Comparison of ENCODE assay signal across 18 mouse cellular contexts in genomic region chr16:49796954-49797353, GRCm38 (mm10). TPM values are rescaled to one million over a fixed set of nuclear protein-coding genes. Genes with fewer than 3 reads are reported as not detected.
A peak's percentile ranks its signal among the peaks of the same experiment; 100 is the strongest.
DNase-seq lines count a peak whose midpoint lies in the region; ATAC-seq and TF ChIP-seq lines count a peak whose summit lies in the region.
"Had no signal": no experiment of that assay in that cellular context is flagged by ENCODE, and none has a peak within 500 bp of the region (broad histone marks: within the 10 kb centered on the region; RNA-seq: fewer than 3 reads in every experiment).

No protein-coding gene starts in this region.

- peaks cover 87% of the 10 kb centered on the region for H3K4me1 ChIP-seq in liver, embryonic 12.5 days
- H3K4me1 ChIP-seq: forebrain, embryonic 12.5 days; hindbrain, embryonic 13.5 days had no signal

- H3K9me3 ChIP-seq in liver, embryonic 12.5 days (replicated peaks): no peaks in the 10 kb centered on the region
- H3K9me3 ChIP-seq: embryonic facial prominence, embryonic 12.5 days; forebrain, embryonic 12.5 days; hindbrain, embryonic 13.5 days had no signal

- no peak overlapping the region for H3K4me3 ChIP-seq in liver, embryonic 12.5 days
- H3K4me3 ChIP-seq in left cerebral cortex, adult 2 months: no peak overlapping the region
- H3K4me3 ChIP-seq: embryonic facial prominence, embryonic 12.5 days; forebrain, embryonic 12.5 days; hindbrain, embryonic 13.5 days had no signal

- WGBS in liver, embryonic 12.5 days (ENCODE audit: insufficient replicate concordance): 74% methylated on average over 2 of the region's 2 CpGs

- H3K27me3 ChIP-seq in liver, embryonic 12.5 days (replicated peaks): no peaks in the 10 kb centered on the region
- H3K27me3 ChIP-seq: embryonic facial prominence, embryonic 12.5 days; forebrain, embryonic 12.5 days; hindbrain, embryonic 13.5 days had no signal

- 0 out of 2 replicates have a peak overlapping the region, but pooled peaks have one; percentile 25 for H3K9ac ChIP-seq in liver, embryonic 12.5 days
- H3K9ac ChIP-seq: embryonic facial prominence, embryonic 12.5 days; forebrain, embryonic 12.5 days; forebrain, postnatal 0 days; hindbrain, embryonic 13.5 days had no signal

- no peak for ATAC-seq in liver, embryonic 12.5 days
- ATAC-seq in erythroblast, adult 5-6 weeks (replicated peaks; ENCODE audit: low FRiP score, poor library complexity, severe bottlenecking): no peak
- ATAC-seq: forebrain, postnatal 0 days; hindbrain, postnatal 0 days; intestine, embryonic 16.5 days had no signal

- H3K27ac ChIP-seq in liver, embryonic 12.5 days: peak overlapping the region; percentile 74
- H3K27ac ChIP-seq in left cerebral cortex, adult 2 months: no peak overlapping the region
- H3K27ac ChIP-seq: embryonic facial prominence, embryonic 12.5 days; forebrain, embryonic 12.5 days; hindbrain, embryonic 13.5 days; hindbrain, postnatal 0 days had no signal

- no peak for DNase-seq in liver
- DNase-seq in CD4-positive, CD25-positive, alpha-beta regulatory T cell, adult 2 months (ENCODE audit: low read depth, low spot score): peak; percentile 77
- DNase-seq in induced T-regulatory cell, adult 2 months (ENCODE audit: low read depth): peak; percentile 84
- DNase-seq in naive thymus-derived CD4-positive, alpha-beta T cell, adult 2 months (ENCODE audit: low read depth): peak; percentile 63
- DNase-seq in cerebellum, postnatal 36 days: no peak
- no peak for DNase-seq in left cerebral cortex, adult 2 months (ENCODE audit: extremely low spot score in 1 of 2, low spot score in 2 of 2)
- DNase-seq: cerebellum, adult 2 months; cerebellum, postnatal 14 days; forebrain, postnatal 0 days; gastrocnemius, postnatal 25 days; heart, postnatal 14 days had no signal

- H3K4me2 ChIP-seq in liver, embryonic 12.5 days: no peak overlapping the region
- H3K4me2 ChIP-seq: embryonic facial prominence, embryonic 12.5 days; forebrain, embryonic 12.5 days; hindbrain, embryonic 13.5 days had no signal

- intact Hi-C loops in left cerebral cortex, adult 2 months (cut with DNase I): no loop called here

- no peak for TF ChIP-seq CTCF in left cerebral cortex, adult 2 months (IDR thresholded peaks at IDR 0.05)

- H3K36me3 ChIP-seq in liver, embryonic 12.5 days: no peaks in the 10 kb centered on the region
- H3K36me3 ChIP-seq: embryonic facial prominence, embryonic 12.5 days; forebrain, embryonic 12.5 days; hindbrain, embryonic 13.5 days had no signal

RNA-seq across cellular contexts. Expression of gene Cd47, which starts 3.4 kb away (rescaled TPM):
- polyA plus RNA-seq in liver, embryonic 12.5 days (2016; fragmentation: Nextera tagmentation; extraction: Ambion mirVana): 308 and 327 TPM in 2 replicates
- total RNA-seq in erythroblast, adult 5-6 weeks (2015; ENCODE audit: low replicate concordance): 738 and 836 TPM in 2 replicates
- total RNA-seq in erythroblast, adult 5-6 weeks (2017; ENCODE audit: low replicate concordance): 851 and 940 TPM in 2 replicates
- 100 to 1,000 TPM; 217 to 235 TPM for total RNA-seq in left cerebral cortex, adult 2 months (2021)

Comparison
In these comparisons a context has a peak if more than half of its experiments do, and no peak if none do; other contexts are left out.
1. DNase-seq: peak in CD4-positive, CD25-positive, alpha-beta regulatory T cell, adult 2 months (single experiment), induced T-regulatory cell, adult 2 months (single experiment) and naive thymus-derived CD4-positive, alpha-beta T cell, adult 2 months (single experiment); none in liver (single experiment), cerebellum, postnatal 36 days (0 of 2) and left cerebral cortex, adult 2 months (0 of 2).